Mouse (Mus musculus) liver, embryonic 12.5 days (tissue): ENCODE measurements at regions not wholly inside any gene's neighbourhood (a gene's known extent, or its start where the extent isn't known, plus 50 kb on each side); places are given as distances from the start of the nearest gene placed in this dataset.

Experiments
- ATAC-seq: fragments of 200-750 bp; cut with Nextera tagmentation; 2 replicates; pipeline ENCODE4 v1.8.0; 2017; ENCODE audit warnings: moderate number of reproducible peaks, mild to moderate bottlenecking, moderate library complexity
- H3K27ac ChIP-seq: fragments of 300-500 bp; sonication (generic); 2 replicates; pipeline ENCODE4 v1.5.1; 2016; ENCODE audit warnings: mild to moderate bottlenecking
- H3K27me3 ChIP-seq: fragments of 300-500 bp; sonication (generic); replicated peaks from 2 replicates; pipeline ENCODE4 v1.6.1; 2016; ENCODE audit warnings: mild to moderate bottlenecking, moderate library complexity
- H3K36me3 ChIP-seq: fragments of 300-500 bp; sonication (generic); 2 replicates; pipeline ENCODE4 v1.6.1; 2016; ENCODE audit warnings: mild to moderate bottlenecking, moderate library complexity
- H3K4me1 ChIP-seq: fragments of 300-500 bp; sonication (generic); 2 replicates; pipeline ENCODE4 v1.6.1; 2016
- H3K4me2 ChIP-seq: fragments of 300-500 bp; sonication (generic); 2 replicates; pipeline ENCODE4 v1.6.1; 2016; ENCODE audit warnings: mild to moderate bottlenecking, moderate library complexity
- H3K4me3 ChIP-seq: fragments of 300-500 bp; sonication (generic); 2 replicates; pipeline ENCODE4 v1.5.1; 2016; ENCODE audit warnings: mild to moderate bottlenecking, moderate library complexity
- H3K9ac ChIP-seq: fragments of 300-500 bp; sonication (generic); 2 replicates; pipeline ENCODE4 v1.6.1; 2016; ENCODE audit warnings: mild to moderate bottlenecking, moderate library complexity
- H3K9me3 ChIP-seq: fragments of 300-500 bp; sonication (generic); replicated peaks from 2 replicates; pipeline ENCODE4 v1.6.1; 2016; ENCODE audit warnings: mild to moderate bottlenecking, moderate library complexity
- WGBS: fragments of 180-500 bp; shearing (Covaris S2); methylation state at CpG from one replicate; pipeline ENCODE4 v1.1.7; 2016; ENCODE audit not compliant: insufficient replicate concordance; 5-methylcytosine and 5-hydroxymethylcytosine counted together

- Histone ChIP-seq H3K4me2 (no peak overlapping the region), H3K9me3 (no peaks in the 10 kb centered on the region), H3K36me3 (no peaks in the 10 kb centered on the region), H3K9ac (no peak overlapping the region), H3K27ac (no peak overlapping the region), H3K27me3 (peaks cover 32% of the 10 kb centered on the region), H3K4me3 (no peak overlapping the region), H3K4me1 (no peaks in the 10 kb centered on the region)
- WGBS, result 74% methylated on average over 10 of the region's 10 CpGs
- no peak for ATAC-seq
These were observed 70.9 kb upstream of the Slc25a33 start for GRCm38 (mm10) chr4:149844971-149845370.

GRCm38 (mm10) chr4:149843736-149844135, 69.7 kb upstream of the Slc25a33 start:
- Histone ChIP-seq H3K4me3 (no peak overlapping the region), H3K36me3 (no peaks in the 10 kb centered on the region), H3K9ac (no peak overlapping the region), H3K9me3 (no peaks in the 10 kb centered on the region), H3K27me3 (peaks cover 32% of the 10 kb centered on the region), H3K27ac (no peak overlapping the region), H3K4me1 (no peaks in the 10 kb centered on the region), H3K4me2 (no peak overlapping the region)
- no peak for ATAC-seq
- 53% methylated on average over 10 of the region's 10 CpGs for WGBS

- Histone ChIP-seq H3K27me3 (peaks cover 29% of the 10 kb centered on the region), H3K4me3 (no peak overlapping the region), H3K9ac (no peak overlapping the region), H3K4me2 (no peak overlapping the region), H3K36me3 (no peaks in the 10 kb centered on the region), H3K27ac (no peak overlapping the region), H3K4me1 (no peaks in the 10 kb centered on the region), H3K9me3 (no peaks in the 10 kb centered on the region)
- WGBS, result 67% methylated on average over 7 of the region's 7 CpGs
- ATAC-seq, result no peak
These were observed 68.8 kb upstream of the Slc25a33 start for GRCm38 (mm10) chr4:149842906-149843305.

GRCm38 (mm10) chr4:149841856-149842255, 67.8 kb upstream of the Slc25a33 start:
- Histone ChIP-seq H3K27me3 (peaks cover 28% of the 10 kb centered on the region), H3K4me3 (no peak overlapping the region), H3K27ac (no peak overlapping the region), H3K36me3 (no peaks in the 10 kb centered on the region), H3K4me2 (no peak overlapping the region), H3K9me3 (no peaks in the 10 kb centered on the region), H3K9ac (no peak overlapping the region), H3K4me1 (no peaks in the 10 kb centered on the region)
- WGBS, result 42% methylated on average over 6 of the region's 6 CpGs
- no peak for ATAC-seq

- no peak overlapping the region for H3K4me2 ChIP-seq
These were observed 66.6 kb upstream of the Slc25a33 start for GRCm38 (mm10) chr4:149840511-149841292.

GRCm38 (mm10) chr4:149838682-149839081, 64.6 kb upstream of the Slc25a33 start:
- Histone ChIP-seq H3K9me3 (no peaks in the 10 kb centered on the region), H3K9ac (no peak overlapping the region), H3K27ac (no peak overlapping the region), H3K4me1 (no peaks in the 10 kb centered on the region), H3K36me3 (no peaks in the 10 kb centered on the region), H3K4me3 (no peak overlapping the region), H3K4me2 (no peak overlapping the region), H3K27me3 (peaks cover 52% of the 10 kb centered on the region)
- ATAC-seq, result no peak
- 4% methylated on average over 3 of the region's 3 CpGs for WGBS

More at GRCm38 (mm10) chr4:149840511-149841292, 66.6 kb upstream of the Slc25a33 start:
- Histone ChIP-seq H3K27me3 (peaks cover 34% of the 10 kb centered on the region), H3K9ac (no peak overlapping the region), H3K4me1 (no peaks in the 10 kb centered on the region), H3K36me3 (no peaks in the 10 kb centered on the region), H3K9me3 (no peaks in the 10 kb centered on the region), H3K4me3 (no peak overlapping the region), H3K27ac (no peak overlapping the region)
- 59% methylated on average over 12 of the region's 12 CpGs for WGBS
- ATAC-seq, result no peak

GRCm38 (mm10) chr4:149834646-149835156, 60.6 kb upstream of the Slc25a33 start:
- Histone ChIP-seq H3K4me2 (no peak overlapping the region), H3K36me3 (no peaks in the 10 kb centered on the region), H3K9ac (no peak overlapping the region), H3K27me3 (peaks cover 46% of the 10 kb centered on the region), H3K9me3 (no peaks in the 10 kb centered on the region), H3K4me1 (no peaks in the 10 kb centered on the region), H3K27ac (no peak overlapping the region), H3K4me3 (no peak overlapping the region)
- WGBS, result 55% methylated on average over 9 of the region's 9 CpGs
- no peak for ATAC-seq

- no peak overlapping the region for H3K4me3 ChIP-seq
- H3K36me3 ChIP-seq, result no peaks in the 10 kb centered on the region
- H3K9me3 ChIP-seq, result no peaks in the 10 kb centered on the region
- peaks cover 46% of the 10 kb centered on the region for H3K27me3 ChIP-seq
- 49% methylated on average over 10 of the region's 10 CpGs for WGBS
- H3K4me1 ChIP-seq, result no peaks in the 10 kb centered on the region
- no peak for ATAC-seq
- H3K4me2 ChIP-seq, result no peak overlapping the region
- no peak overlapping the region for H3K27ac ChIP-seq
- no peak overlapping the region for H3K9ac ChIP-seq
These were observed 58.5 kb upstream of the Slc25a33 start for GRCm38 (mm10) chr4:149832446-149833101.

- no peak overlapping the region for H3K4me2 ChIP-seq
- no peaks in the 10 kb centered on the region for H3K9me3 ChIP-seq
- H3K9ac ChIP-seq, result no peak overlapping the region
- WGBS, result 61% methylated on average over 20 of the region's 20 CpGs
- H3K27me3 ChIP-seq, result peaks cover 33% of the 10 kb centered on the region
- no peak overlapping the region for H3K27ac ChIP-seq
- no peaks in the 10 kb centered on the region for H3K36me3 ChIP-seq
- no peak overlapping the region for H3K4me3 ChIP-seq
- no peak for ATAC-seq
- no peaks in the 10 kb centered on the region for H3K4me1 ChIP-seq
These were observed 56.6 kb upstream of the Slc25a33 start for GRCm38 (mm10) chr4:149830551-149831192.

- peaks cover 27% of the 10 kb centered on the region for H3K27me3 ChIP-seq
- no peak overlapping the region for H3K27ac ChIP-seq
- H3K4me3 ChIP-seq, result no peak overlapping the region
- WGBS, result 64% methylated on average over 4 of the region's 4 CpGs
- H3K36me3 ChIP-seq, result no peaks in the 10 kb centered on the region
- no peaks in the 10 kb centered on the region for H3K4me1 ChIP-seq
- H3K9me3 ChIP-seq, result no peaks in the 10 kb centered on the region
- no peak overlapping the region for H3K9ac ChIP-seq
- no peak overlapping the region for H3K4me2 ChIP-seq
- no peak for ATAC-seq
These were observed 55.9 kb upstream of the Slc25a33 start for GRCm38 (mm10) chr4:149829964-149830363.

- no peak for ATAC-seq
- WGBS, result 75% methylated on average over 4 of the region's 4 CpGs
These were observed 53.7 kb upstream of the Slc25a33 start for GRCm38 (mm10) chr4:149827784-149828183.

More at GRCm38 (mm10) chr4:149827784-149828183, 53.7 kb upstream of the Slc25a33 start:
- Histone ChIP-seq H3K4me3 (no peak overlapping the region), H3K27ac (no peak overlapping the region), H3K36me3 (no peaks in the 10 kb centered on the region), H3K9me3 (no peaks in the 10 kb centered on the region), H3K4me2 (no peak overlapping the region), H3K9ac (no peak overlapping the region), H3K27me3 (peaks cover 17% of the 10 kb centered on the region), H3K4me1 (no peaks in the 10 kb centered on the region)
